ENCODE assay signal across 18 mouse cellular contexts in genomic region chr15:42047088-42047976, GRCm38 (mm10).
DNase-seq lines count a peak whose midpoint lies in the region; ATAC-seq and TF ChIP-seq lines count a peak whose summit lies in the region.
"Had no signal": no experiment of that assay in that cellular context is flagged by ENCODE, and none has a peak within 500 bp of the region (broad histone marks: within the 10 kb centered on the region; RNA-seq: fewer than 3 reads in every experiment).

No protein-coding gene starts in this region.

- DNase-seq in hindbrain, postnatal 0 days (ENCODE audit: low spot score) = no peak
- DNase-seq in Muller cell, postnatal 12 days (ENCODE audit: inconsistent ontology term) = peak; percentile 72
- peak; percentile 34 for DNase-seq in embryo, embryonic 11 days
- DNase-seq in layer of hippocampus, postnatal 25 days (ENCODE audit: extremely low spot score in 1 of 2, low spot score in 1 of 2) = no peak
- DNase-seq in adrenal gland, postnatal 25 days = no peak
- DNase-seq: cerebellum, adult 18-20 months; gastrocnemius, postnatal 36 days; kidney, postnatal 25 days; lung, adult 18-20 months; spleen, adult 18-20 months; thymus, postnatal 14 days had no signal

- H3K9me3 ChIP-seq in hindbrain, embryonic 12.5 days (replicated peaks) = no peaks in the 10 kb centered on the region
- H3K9me3 ChIP-seq in hindbrain, postnatal 0 days (ENCODE audit: low read length) = no peaks in the 10 kb centered on the region
- H3K9me3 ChIP-seq in hindbrain, embryonic 15.5 days = no peaks in the 10 kb centered on the region
- no peaks in the 10 kb centered on the region for H3K9me3 ChIP-seq in heart, embryonic 12.5 days (replicated peaks)
- H3K9me3 ChIP-seq: embryonic facial prominence, embryonic 12.5 days; G1E; limb, embryonic 13.5 days had no signal

- H3K9ac ChIP-seq in hindbrain, embryonic 12.5 days = no peak overlapping the region
- no peak overlapping the region for H3K9ac ChIP-seq in hindbrain, postnatal 0 days (replicated peaks; ENCODE audit: low read length)
- no peak overlapping the region for H3K9ac ChIP-seq in hindbrain, embryonic 15.5 days
- H3K9ac ChIP-seq in heart, embryonic 12.5 days = no peak overlapping the region
- H3K9ac ChIP-seq: embryonic facial prominence, embryonic 12.5 days; limb, embryonic 13.5 days had no signal

- WGBS in hindbrain, embryonic 12.5 days = 37% methylated on average over 4 of the region's 4 CpGs
- 38% methylated on average over 4 of the region's 4 CpGs for WGBS in hindbrain, postnatal 0 days
- 32% methylated on average over 4 of the region's 4 CpGs for WGBS in hindbrain, embryonic 15.5 days
- WGBS in heart, embryonic 12.5 days = 65% methylated on average over 4 of the region's 4 CpGs

- no peaks in the 10 kb centered on the region for H3K27me3 ChIP-seq in hindbrain, embryonic 12.5 days
- no peaks in the 10 kb centered on the region for H3K27me3 ChIP-seq in hindbrain, postnatal 0 days (ENCODE audit: insufficient read depth, low read length)
- no peaks in the 10 kb centered on the region for H3K27me3 ChIP-seq in hindbrain, embryonic 15.5 days
- no peaks in the 10 kb centered on the region for H3K27me3 ChIP-seq in heart, embryonic 12.5 days (replicated peaks)
- H3K27me3 ChIP-seq: embryonic facial prominence, embryonic 12.5 days; limb, embryonic 13.5 days had no signal

- H3K4me3 ChIP-seq in hindbrain, embryonic 12.5 days = no peak overlapping the region
- H3K4me3 ChIP-seq in hindbrain, postnatal 0 days (ENCODE audit: low read length) = no peak overlapping the region
- H3K4me3 ChIP-seq in hindbrain, embryonic 15.5 days = no peak overlapping the region
- H3K4me3 ChIP-seq in heart, embryonic 12.5 days = no peak overlapping the region
- H3K4me3 ChIP-seq: embryonic facial prominence, embryonic 12.5 days; limb, embryonic 13.5 days had no signal

- H3K27ac ChIP-seq in hindbrain, embryonic 12.5 days = no peak overlapping the region
- H3K27ac ChIP-seq in hindbrain, postnatal 0 days = no peak overlapping the region
- peak overlapping the region; percentile 25; the same call in 1 of the 2 replicates for H3K27ac ChIP-seq in hindbrain, embryonic 15.5 days (replicated peaks)
- no peak overlapping the region for H3K27ac ChIP-seq in heart, embryonic 12.5 days (ENCODE audit: poor library complexity, severe bottlenecking)
- H3K27ac ChIP-seq: embryonic facial prominence, embryonic 12.5 days; limb, embryonic 13.5 days; macrophage had no signal

- H3K4me2 ChIP-seq in hindbrain, embryonic 12.5 days (replicated peaks) = no peak overlapping the region
- H3K4me2 ChIP-seq in hindbrain, postnatal 0 days (ENCODE audit: low read depth, low read length) = no peak overlapping the region
- no peak overlapping the region for H3K4me2 ChIP-seq in hindbrain, embryonic 15.5 days
- no peak overlapping the region for H3K4me2 ChIP-seq in heart, embryonic 12.5 days
- H3K4me2 ChIP-seq: embryonic facial prominence, embryonic 12.5 days; limb, embryonic 13.5 days had no signal

- ATAC-seq in hindbrain, embryonic 12.5 days (ENCODE audit: low FRiP score) = peak; percentile 61; the same call in 1 of the 2 replicates
- ATAC-seq in hindbrain, postnatal 0 days = no peak
- peak; percentile 19; the same call in 1 of the 2 replicates for ATAC-seq in hindbrain, embryonic 15.5 days (ENCODE audit: low FRiP score, low read depth)
- ATAC-seq in heart, embryonic 12.5 days (ENCODE audit: insufficient number of reproducible peaks, low FRiP score) = no peak

- TF ChIP-seq CTCF in hindbrain, postnatal 0 days (IDR thresholded peaks at IDR 0.05; ENCODE audit: low read depth) = no peak

- no peaks in the 10 kb centered on the region for H3K36me3 ChIP-seq in hindbrain, embryonic 12.5 days
- H3K36me3 ChIP-seq in hindbrain, postnatal 0 days (ENCODE audit: insufficient read depth, low read length) = no peaks in the 10 kb centered on the region
- H3K36me3 ChIP-seq in hindbrain, embryonic 15.5 days = no peaks in the 10 kb centered on the region
- H3K36me3 ChIP-seq in heart, embryonic 12.5 days = no peaks in the 10 kb centered on the region
- H3K36me3 ChIP-seq: embryonic facial prominence, embryonic 12.5 days; G1E; limb, embryonic 13.5 days had no signal

- peaks cover 7% of the 10 kb centered on the region; the same call in 1 of the 2 replicates for H3K4me1 ChIP-seq in hindbrain, embryonic 12.5 days
- H3K4me1 ChIP-seq in hindbrain, postnatal 0 days (ENCODE audit: insufficient read depth, low read length) = no peaks in the 10 kb centered on the region
- peaks cover 7% of the 10 kb centered on the region; the same call in 1 of the 2 replicates for H3K4me1 ChIP-seq in hindbrain, embryonic 15.5 days (replicated peaks)
- H3K4me1 ChIP-seq in heart, embryonic 12.5 days (replicated peaks) = peaks cover 6% of the 10 kb centered on the region; the same call in 1 of the 2 replicates
- H3K4me1 ChIP-seq: limb, embryonic 13.5 days had no signal

Comparison
In these comparisons a context has a peak if more than half of its experiments do, and no peak if none do; other contexts are left out.
1. ATAC-seq: peak in hindbrain, embryonic 12.5 days (single experiment) and hindbrain, embryonic 15.5 days (single experiment); none in hindbrain, postnatal 0 days (single experiment) and heart, embryonic 12.5 days (single experiment).
2. DNase-seq: peak in Muller cell, postnatal 12 days (single experiment) and embryo, embryonic 11 days (single experiment); none in hindbrain, postnatal 0 days (single experiment), layer of hippocampus, postnatal 25 days (0 of 2) and adrenal gland, postnatal 25 days (single experiment).